Mouse (Mus musculus) hindbrain, embryonic 12.5 days (tissue): ENCODE measurements at regions not wholly inside any gene's neighbourhood (a gene's known extent, or its start where the extent isn't known, plus 50 kb on each side); places are given as distances from the start of the nearest gene placed in this dataset.

Experiments
- ATAC-seq: fragments of 200-750 bp; cut with Nextera tagmentation; 2 replicates; pipeline ENCODE4 v1.8.0; 2017; ENCODE audit warnings: moderate TSS enrichment; ENCODE audit not compliant: low FRiP score
- H3K27ac ChIP-seq: fragments of 300-500 bp; sonication (generic); 2 replicates; pipeline ENCODE4 v1.5.1; 2016; ENCODE audit warnings: mild to moderate bottlenecking
- H3K27me3 ChIP-seq: fragments of 300-500 bp; sonication (generic); 2 replicates; pipeline ENCODE4 v1.6.1; 2016; ENCODE audit warnings: mild to moderate bottlenecking
- H3K36me3 ChIP-seq: fragments of 300-500 bp; sonication (generic); 2 replicates; pipeline ENCODE4 v1.6.1; 2016; ENCODE audit warnings: mild to moderate bottlenecking
- H3K4me1 ChIP-seq: fragments of 300-500 bp; sonication (generic); 2 replicates; pipeline ENCODE4 v1.6.1; 2016
- H3K4me2 ChIP-seq: fragments of 300-500 bp; sonication (generic); replicated peaks from 2 replicates; pipeline ENCODE4 v1.6.1; 2016; ENCODE audit warnings: mild to moderate bottlenecking
- H3K4me3 ChIP-seq: fragments of 300-500 bp; sonication (generic); 2 replicates; pipeline ENCODE4 v1.5.1; 2016; ENCODE audit warnings: mild to moderate bottlenecking
- H3K9ac ChIP-seq: fragments of 300-500 bp; sonication (generic); 2 replicates; pipeline ENCODE4 v1.6.1; 2016; ENCODE audit warnings: mild to moderate bottlenecking, moderate library complexity
- H3K9me3 ChIP-seq: fragments of 300-500 bp; sonication (generic); replicated peaks from 2 replicates; pipeline ENCODE4 v1.6.1; 2016; ENCODE audit warnings: mild to moderate bottlenecking
- WGBS: fragments of 180-500 bp; shearing (Covaris S2); methylation state at CpG from one replicate; pipeline ENCODE4 v1.1.7; 2016; 5-methylcytosine and 5-hydroxymethylcytosine counted together

GRCm38 (mm10) chr15:31673038-31673437 is 71.4 kb downstream of the Fam173b start:
- Histone ChIP-seq H3K9ac (no peak overlapping the region), H3K4me1 (no peaks in the 10 kb centered on the region), H3K9me3 (no peaks in the 10 kb centered on the region), H3K4me3 (no peak overlapping the region), H3K36me3 (no peaks in the 10 kb centered on the region), H3K27ac (no peak overlapping the region), H3K27me3 (no peaks in the 10 kb centered on the region), H3K4me2 (no peak overlapping the region)
- ATAC-seq: no peak
- WGBS: 58% methylated on average over 5 of the region's 5 CpGs

- 68% methylated on average over 7 of the region's 7 CpGs for WGBS
- no peak overlapping the region for H3K27ac ChIP-seq
These were observed 75.1 kb downstream of the Fam173b start for GRCm38 (mm10) chr15:31676771-31677191.

GRCm38 (mm10) chr15:31693109-31693508 is 91.5 kb downstream of the Fam173b start:
- no peak overlapping the region for H3K4me3 ChIP-seq
- no peaks in the 10 kb centered on the region for H3K9me3 ChIP-seq
- no peaks in the 10 kb centered on the region for H3K36me3 ChIP-seq
- no peaks in the 10 kb centered on the region for H3K4me1 ChIP-seq
- H3K27ac ChIP-seq: no peak overlapping the region
- WGBS: 83% methylated on average over 3 of the region's 3 CpGs
- H3K27me3 ChIP-seq: no peaks in the 10 kb centered on the region
- no peak overlapping the region for H3K4me2 ChIP-seq
- ATAC-seq: no peak
- H3K9ac ChIP-seq: no peak overlapping the region

More at GRCm38 (mm10) chr15:31676771-31677191, 75.1 kb downstream of the Fam173b start:
- H3K9ac ChIP-seq: no peak overlapping the region
- no peak for ATAC-seq
- no peaks in the 10 kb centered on the region for H3K4me1 ChIP-seq
- H3K27me3 ChIP-seq: no peaks in the 10 kb centered on the region
- no peaks in the 10 kb centered on the region for H3K9me3 ChIP-seq
- H3K4me2 ChIP-seq: no peak overlapping the region
- H3K4me3 ChIP-seq: no peak overlapping the region
- no peaks in the 10 kb centered on the region for H3K36me3 ChIP-seq

GRCm38 (mm10) chr15:31694877-31695671 is 93.4 kb downstream of the Fam173b start:
- WGBS: 86% methylated on average over 8 of the region's 8 CpGs
- Histone ChIP-seq H3K36me3 (no peaks in the 10 kb centered on the region), H3K9me3 (no peaks in the 10 kb centered on the region), H3K27me3 (no peaks in the 10 kb centered on the region), H3K4me2 (no peak overlapping the region), H3K4me1 (no peaks in the 10 kb centered on the region), H3K27ac (no peak overlapping the region), H3K4me3 (no peak overlapping the region), H3K9ac (no peak overlapping the region)
- no peak for ATAC-seq

- WGBS: 97% methylated on average over 2 of the region's 2 CpGs
- no peak for ATAC-seq
- Histone ChIP-seq H3K4me1 (no peaks in the 10 kb centered on the region), H3K9me3 (no peaks in the 10 kb centered on the region), H3K27ac (no peak overlapping the region), H3K27me3 (no peaks in the 10 kb centered on the region), H3K4me3 (no peak overlapping the region), H3K4me2 (no peak overlapping the region), H3K9ac (no peak overlapping the region), H3K36me3 (no peaks in the 10 kb centered on the region)
These were observed 101.7 kb downstream of the Fam173b start for GRCm38 (mm10) chr15:31703400-31703799.

GRCm38 (mm10) chr15:31707416-31707815 is 105.8 kb downstream of the Fam173b start:
- no peaks in the 10 kb centered on the region for H3K9me3 ChIP-seq
- 97% methylated on average over 1 of the region's 1 CpGs for WGBS
- no peak overlapping the region for H3K27ac ChIP-seq
- ATAC-seq: no peak
- H3K4me3 ChIP-seq: no peak overlapping the region
- no peaks in the 10 kb centered on the region for H3K27me3 ChIP-seq
- no peak overlapping the region for H3K4me2 ChIP-seq
- no peaks in the 10 kb centered on the region for H3K4me1 ChIP-seq
- H3K9ac ChIP-seq: no peak overlapping the region
- no peaks in the 10 kb centered on the region for H3K36me3 ChIP-seq

GRCm38 (mm10) chr15:31721019-31721418 is 119.4 kb downstream of the Fam173b start:
- H3K27me3 ChIP-seq: no peaks in the 10 kb centered on the region
- H3K36me3 ChIP-seq: no peaks in the 10 kb centered on the region
- H3K9ac ChIP-seq: no peak overlapping the region
- H3K27ac ChIP-seq: no peak overlapping the region
- H3K4me1 ChIP-seq: 0 out of 2 replicates have a peak, but pooled peaks cover under 1% of the 10 kb centered on the region
- WGBS: 79% methylated on average over 1 of the region's 1 CpGs
- H3K9me3 ChIP-seq: no peaks in the 10 kb centered on the region
- no peak for ATAC-seq
- no peak overlapping the region for H3K4me3 ChIP-seq
- no peak overlapping the region for H3K4me2 ChIP-seq

- ATAC-seq: no peak
- 89% methylated on average over 5 of the region's 5 CpGs for WGBS
These were observed 120.8 kb downstream of the Fam173b start for GRCm38 (mm10) chr15:31722429-31722828.

GRCm38 (mm10) chr15:31724252-31724651 is 122.6 kb downstream of the Fam173b start:
- ATAC-seq: no peak
- Histone ChIP-seq H3K9me3 (no peaks in the 10 kb centered on the region), H3K4me3 (no peak overlapping the region), H3K4me1 (no peaks in the 10 kb centered on the region), H3K9ac (no peak overlapping the region), H3K27ac (no peak overlapping the region), H3K4me2 (no peak overlapping the region), H3K36me3 (no peaks in the 10 kb centered on the region), H3K27me3 (no peaks in the 10 kb centered on the region)
- 69% methylated on average over 11 of the region's 11 CpGs for WGBS

More at GRCm38 (mm10) chr15:31722429-31722828, 120.8 kb downstream of the Fam173b start:
- Histone ChIP-seq H3K27ac (no peak overlapping the region), H3K4me2 (no peak overlapping the region), H3K4me1 (no peaks in the 10 kb centered on the region), H3K9ac (no peak overlapping the region), H3K9me3 (no peaks in the 10 kb centered on the region), H3K36me3 (no peaks in the 10 kb centered on the region), H3K4me3 (no peak overlapping the region), H3K27me3 (no peaks in the 10 kb centered on the region)

GRCm38 (mm10) chr15:31729133-31729532 is 127.5 kb downstream of the Fam173b start:
- WGBS: 82% methylated on average over 9 of the region's 9 CpGs
- no peak overlapping the region for H3K4me2 ChIP-seq
- H3K27me3 ChIP-seq: no peaks in the 10 kb centered on the region
- H3K4me3 ChIP-seq: no peak overlapping the region
- H3K9ac ChIP-seq: no peak overlapping the region
- ATAC-seq: no peak
- no peaks in the 10 kb centered on the region for H3K36me3 ChIP-seq
- H3K27ac ChIP-seq: no peak overlapping the region
- no peaks in the 10 kb centered on the region for H3K9me3 ChIP-seq
- no peaks in the 10 kb centered on the region for H3K4me1 ChIP-seq

- Histone ChIP-seq H3K27ac (no peak overlapping the region), H3K4me2 (no peak overlapping the region), H3K9me3 (no peaks in the 10 kb centered on the region), H3K27me3 (no peaks in the 10 kb centered on the region), H3K4me1 (no peaks in the 10 kb centered on the region), H3K4me3 (no peak overlapping the region), H3K9ac (no peak overlapping the region), H3K36me3 (no peaks in the 10 kb centered on the region)
- ATAC-seq: no peak
- WGBS: 72% methylated on average over 4 of the region's 4 CpGs
These were observed 140.0 kb downstream of the Fam173b start for GRCm38 (mm10) chr15:31741686-31742085.

- no peak for ATAC-seq
- Histone ChIP-seq H3K4me2 (no peak overlapping the region), H3K4me1 (no peaks in the 10 kb centered on the region), H3K27me3 (no peaks in the 10 kb centered on the region), H3K9ac (no peak overlapping the region), H3K4me3 (no peak overlapping the region), H3K27ac (no peak overlapping the region), H3K9me3 (no peaks in the 10 kb centered on the region), H3K36me3 (no peaks in the 10 kb centered on the region)
- 90% methylated on average over 2 of the region's 2 CpGs for WGBS
These were observed 142.9 kb downstream of the Fam173b start for GRCm38 (mm10) chr15:31744570-31744969.

- Histone ChIP-seq H3K36me3 (no peaks in the 10 kb centered on the region), H3K27ac (no peak overlapping the region), H3K27me3 (no peaks in the 10 kb centered on the region), H3K4me2 (no peak overlapping the region), H3K4me3 (no peak overlapping the region), H3K4me1 (no peaks in the 10 kb centered on the region), H3K9me3 (no peaks in the 10 kb centered on the region), H3K9ac (no peak overlapping the region)
- peak; percentile 50; the same call in 1 of the 2 replicates for ATAC-seq
- 46% methylated on average over 2 of the region's 2 CpGs for WGBS
These were observed 151.0 kb downstream of the Fam173b start for GRCm38 (mm10) chr15:31752632-31753031.
